Mouse (Mus musculus): ENCODE results near the gene Sh3pxd2a.

GRCm38 (mm10) chr19:47507128-47508121, 43.2 kb upstream of the Sh3pxd2a start:
- no peak; the same call in 1 of the 2 replicates for TF ChIP-seq CTCF (IDR thresholded peaks at IDR 0.05)
- TF ChIP-seq POLR2A (IDR thresholded peaks at IDR 0.05; ENCODE audit: insufficient read depth, low read depth, low read length), result no peak

Measured in heart, adult 2 months (tissue).